Mouse (Mus musculus) heart, adult 2 months (tissue): ENCODE data around the gene Tnnt1. TPM values are rescaled to one million over a fixed set of nuclear protein-coding genes. Genes with fewer than 3 reads are reported as not detected.

Source experiments
- DNase-seq, 2 experiments: peaks; one replicate each; pipeline ENCODE4 v3.0.0; 2021
- H3K27ac ChIP-seq: fragments of 200-600 bp; 2 replicates; pipeline ENCODE4 v1.8.1; 2022
- H3K27me3 ChIP-seq: fragments of 200-500 bp; 2 replicates; pipeline ENCODE4 v1.6.1; 2012; ENCODE audit warnings: mild to moderate bottlenecking, low read length, inconsistent platforms, mixed read lengths; ENCODE audit not compliant: control insufficient read depth, insufficient read depth
- H3K36me3 ChIP-seq: fragments of 200-500 bp; 2 replicates; pipeline ENCODE4 v1.6.1; 2012; ENCODE audit warnings: low read length, inconsistent platforms; ENCODE audit not compliant: control insufficient read depth, insufficient read depth
- H3K4me1 ChIP-seq: fragments of 200-500 bp; 2 replicates; pipeline ENCODE4 v1.6.1; 2011; ENCODE audit warnings: low read length; ENCODE audit not compliant: control insufficient read depth, insufficient read depth
- H3K4me3 ChIP-seq: fragments of 200-600 bp; 2 replicates; pipeline ENCODE4 v1.8.1; 2022
- H3K79me2 ChIP-seq: fragments of 200-500 bp; replicated peaks from 2 replicates; pipeline ENCODE4 v1.6.1; 2012; ENCODE audit warnings: mild to moderate bottlenecking, inconsistent platforms, low read length, moderate library complexity, mixed read lengths; ENCODE audit not compliant: control insufficient read depth, insufficient read depth
- H3K9ac ChIP-seq: fragments of 200-500 bp; 2 replicates; pipeline ENCODE4 v1.6.1; 2012; ENCODE audit warnings: low read depth, mild to moderate bottlenecking, control low read depth, inconsistent platforms, low read length, mixed read lengths
- CTCF ChIP-seq: fragments of 200-600 bp; IDR thresholded peaks from 2 replicates; pipeline ENCODE4 v1.8.1; 2022; ENCODE audit warnings: antibody characterized with exemption, mild to moderate bottlenecking, moderate library complexity
- EP300 ChIP-seq: fragments of 200-500 bp; IDR thresholded peaks from 2 replicates; pipeline ENCODE4 v1.6.1; 2011; ENCODE audit warnings: low read depth, low read length, control low read depth; ENCODE audit not compliant: insufficient read depth
- POLR2A ChIP-seq: fragments of 200-500 bp; IDR thresholded peaks from 2 replicates; pipeline ENCODE4 v1.6.1; 2011; ENCODE audit warnings: mild to moderate bottlenecking, low read depth, low read length, control low read depth; ENCODE audit not compliant: insufficient read depth
- WGBS: fragments of 180-500 bp; shearing (Covaris S2); methylation state at CpG from one replicate; pipeline ENCODE4 v1.1.7; 2018; 5-methylcytosine and 5-hydroxymethylcytosine counted together
- intact Hi-C: fragments of 180-260 bp; cut with DNase I; formaldehyde crosslinking; loops from one replicate; pipeline ENCODE4 v1.15.1; 2025
- polyA plus RNA-seq: library from polyadenylated mRNA; depleted of rRNA; stranded (reverse); fragments of >200 nt; gene quantifications from 2 replicates; pipeline ENCODE4 v1.2.3, GENCODE M21; 2012
- total RNA-seq, 2 experiments: library from RNA; stranded (reverse); gene quantifications; 2 replicates each; pipeline ENCODE4 v1.2.3; 2021

Tnnt1 gene
- total and polyA plus RNA-seq, 3 experiments, result 9.2 to 19.7 (median 15.6) TPM

DNA sequence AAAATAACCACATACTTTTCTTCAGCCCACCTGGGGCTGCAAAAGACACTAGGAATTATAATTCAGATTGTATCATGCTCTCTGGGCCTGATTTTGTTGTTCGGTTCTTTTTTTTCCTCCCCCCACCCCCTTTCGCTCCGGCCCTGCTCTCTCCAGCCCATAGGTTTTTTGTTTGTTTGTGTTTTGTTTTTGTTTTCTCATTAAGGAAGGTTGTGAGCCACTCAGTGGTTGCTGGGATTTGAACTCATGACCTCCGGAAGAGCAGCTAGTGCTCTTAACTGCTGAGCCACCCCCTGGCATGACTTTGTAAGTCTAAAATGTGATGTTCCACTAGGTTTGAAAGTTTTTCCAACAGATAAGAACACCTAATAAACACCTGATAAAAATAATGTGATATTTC lies 13.1 kb downstream of the Tnnt1 start:
- peaks cover 19% of the 10 kb centered on the region for H3K4me1 ChIP-seq
- no peak overlapping the region for H3K9ac ChIP-seq
- H3K4me3 ChIP-seq, result no peak overlapping the region
- 86% methylated on average over 4 of the region's 4 CpGs for WGBS
- H3K27me3 ChIP-seq, result no peaks in the 10 kb centered on the region
- H3K27ac ChIP-seq, result no peak overlapping the region
- no peak for DNase-seq
- TF ChIP-seq POLR2A, result no peak
- no peak for TF ChIP-seq CTCF
- TF ChIP-seq EP300, result no peak
- peaks cover 3% of the 10 kb centered on the region for H3K79me2 ChIP-seq
- intact Hi-C loops, result loop anchor here (5.0 to 10.0 kb wide), 3 partner anchors 56 to 412 kb away; partner anchors contain the start of genes Leng8, Rdh13 and Zfp628
- H3K36me3 ChIP-seq, result peaks cover 6% of the 10 kb centered on the region; the same call in 1 of the 2 replicates

DNA sequence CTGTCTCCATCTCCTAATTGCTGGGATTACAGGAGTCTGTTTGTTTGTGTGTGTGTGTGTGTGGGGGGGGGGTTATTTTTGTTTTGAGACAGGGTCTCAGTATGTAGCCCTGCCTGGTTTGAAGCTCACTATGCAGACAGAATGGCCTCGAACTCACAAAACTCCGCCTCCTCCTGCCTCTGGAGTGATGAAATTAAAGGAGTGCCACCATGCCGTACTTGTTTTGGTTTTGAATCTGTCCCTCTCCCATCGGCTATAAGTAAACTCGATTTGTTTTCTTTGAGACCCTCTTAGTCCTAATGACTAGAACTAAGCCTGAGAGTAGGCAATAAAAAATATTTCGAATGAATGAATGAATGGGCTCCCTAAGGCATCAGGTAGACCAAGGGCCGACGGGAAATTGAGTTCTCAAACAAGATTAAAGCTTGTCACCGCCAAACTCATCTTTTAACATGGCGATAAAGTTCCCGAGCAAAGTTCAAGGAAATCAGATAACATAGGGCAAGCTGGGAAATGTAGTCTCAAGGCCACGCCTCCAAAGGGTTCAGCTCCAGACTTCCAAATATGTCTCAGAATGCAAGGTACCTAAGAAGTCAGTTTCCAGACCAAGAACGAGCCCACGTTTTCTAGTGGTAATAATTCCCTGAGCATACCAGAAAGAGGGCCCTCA lies 13.6 kb downstream of the Tnnt1 start:
- H3K9ac ChIP-seq, result no peak overlapping the region
- intact Hi-C loops, result loop anchor here (5.0 to 10.0 kb wide), 3 partner anchors 55 to 412 kb away; partner anchors contain the start of genes Leng8, Rdh13 and Zfp628
- peaks cover 3% of the 10 kb centered on the region for H3K79me2 ChIP-seq
- peak in 1 of 2 experiments; percentile 44 for DNase-seq
- H3K27ac ChIP-seq, result peak overlapping the region; percentile 97
- peak overlapping the region; percentile 89 for H3K4me3 ChIP-seq
- WGBS, result 14% methylated on average over 14 of the region's 14 CpGs
- TF ChIP-seq CTCF (no peak), EP300 (no peak), POLR2A (no peak)
- H3K27me3 ChIP-seq, result no peaks in the 10 kb centered on the region
- H3K4me1 ChIP-seq, result peaks cover 23% of the 10 kb centered on the region
- H3K36me3 ChIP-seq, result peaks cover 6% of the 10 kb centered on the region; the same call in 1 of the 2 replicates

DNA sequence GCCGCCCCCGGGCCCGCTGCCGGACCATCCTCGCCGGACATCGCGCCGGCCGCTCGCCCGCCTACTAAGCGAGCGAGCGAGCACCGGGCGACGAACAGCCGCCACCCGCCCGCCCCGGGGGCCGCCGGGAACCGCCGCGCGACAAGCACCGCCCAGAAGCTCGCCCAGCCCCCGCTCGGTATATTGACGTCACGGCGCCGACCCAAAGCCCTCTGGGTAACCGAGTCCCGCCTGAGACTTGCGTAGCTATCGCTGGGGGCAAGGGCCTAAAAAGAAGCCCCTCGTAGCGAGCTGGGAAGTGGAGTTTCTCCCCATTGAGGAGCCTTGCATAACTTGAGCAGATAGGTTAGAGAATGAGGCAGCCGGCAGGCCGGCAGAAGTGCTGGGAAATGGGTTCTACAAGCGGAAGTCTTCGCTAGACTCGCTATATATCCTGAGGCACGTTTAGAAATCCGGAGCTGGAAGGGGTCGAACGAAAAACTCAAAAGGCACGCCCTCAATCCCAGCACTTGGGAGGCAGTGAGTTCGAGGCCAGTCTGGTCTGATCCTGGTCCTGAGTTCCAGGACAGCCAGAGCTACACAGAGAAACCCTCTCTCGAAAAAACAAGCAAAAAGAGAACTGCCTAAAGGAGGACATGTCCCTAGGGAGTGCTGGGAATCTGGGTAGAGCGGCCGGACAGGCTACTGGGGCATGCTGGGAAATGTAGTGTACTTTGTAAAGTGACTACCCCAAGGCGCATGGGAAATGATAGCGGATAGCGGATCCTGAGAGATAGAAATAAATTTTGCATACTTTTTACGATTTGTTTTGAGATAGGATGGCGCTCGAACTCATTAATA lies 14.4 kb downstream of the Tnnt1 start, which contains the start of gene Ppp1r12c:
Gene Ppp1r12c (minus strand): TSS at position 123 of the 840 bp plus-strand sequence.
- TF ChIP-seq CTCF (no peak), EP300 (0 out of 2 replicates have a peak, but pooled peaks have one; percentile 7), POLR2A (peak; percentile 69)
- intact Hi-C loops, result loop anchor here (5.0 to 10.0 kb wide), 3 partner anchors 54 to 413 kb away; partner anchors contain the start of genes Leng8, Rdh13 and Zfp628
- Histone ChIP-seq H3K9ac (peak within 1 kb of the TSS; percentile 92), H3K4me1 (peaks cover 27% of the 10 kb centered on the region), H3K79me2 (peaks cover 7% of the 10 kb centered on the region), H3K4me3 (peak within 1 kb of the TSS; percentile 89), H3K27ac (peak within 1 kb of the TSS; percentile 97), H3K27me3 (no peaks in the 10 kb centered on the region), H3K36me3 (peaks cover 6% of the 10 kb centered on the region)
- WGBS, result 1% methylated on average over 62 of the region's 62 CpGs
- DNase-seq, result peak; percentile 97

DNA sequence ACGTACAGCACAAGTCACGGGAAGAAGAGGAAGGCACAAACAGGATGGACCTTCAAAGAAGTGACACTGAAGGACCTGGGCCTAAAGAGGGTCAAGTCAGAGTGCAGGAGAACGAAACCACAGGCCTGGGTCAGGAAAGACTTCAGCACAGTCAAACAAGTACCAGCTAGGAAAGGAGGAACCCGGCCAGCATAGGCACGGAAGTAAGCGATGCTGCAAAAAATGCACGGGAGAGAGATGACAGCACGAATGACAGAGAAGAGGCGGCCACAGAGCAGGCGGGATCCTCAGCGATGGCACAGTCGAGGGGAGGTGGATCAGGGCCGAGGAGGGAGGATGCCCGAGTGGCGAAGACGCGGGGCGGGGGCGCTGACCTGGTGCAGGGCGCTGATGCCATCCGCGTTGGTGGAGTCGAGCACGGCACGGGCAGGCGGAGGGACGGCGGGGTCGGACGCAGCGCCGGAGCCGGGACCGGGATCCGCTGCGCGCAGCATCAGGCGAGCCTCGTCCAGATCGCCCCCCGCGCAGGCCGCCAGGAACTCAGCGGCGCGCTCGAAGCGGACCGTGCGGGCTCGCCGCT lies 15.2 kb downstream of the Tnnt1 start:
- intact Hi-C loops, result loop anchor here (5.0 to 10.0 kb wide), 3 partner anchors 54 to 414 kb away; partner anchors contain the start of genes Leng8, Rdh13 and Zfp628
- 1% methylated on average over 52 of the region's 52 CpGs for WGBS
- peak overlapping the region; percentile 89 for H3K4me3 ChIP-seq
- peak overlapping the region; percentile 92 for H3K9ac ChIP-seq
- peak overlapping the region; percentile 97 for H3K27ac ChIP-seq
- H3K27me3 ChIP-seq, result no peaks in the 10 kb centered on the region
- H3K79me2 ChIP-seq, result peaks cover 7% of the 10 kb centered on the region
- peak; percentile 68 to 73 for DNase-seq
- H3K4me1 ChIP-seq, result peaks cover 29% of the 10 kb centered on the region
- TF ChIP-seq POLR2A, result no peak
- no peak for TF ChIP-seq EP300
- TF ChIP-seq CTCF, result no peak
- peaks cover 6% of the 10 kb centered on the region for H3K36me3 ChIP-seq

DNA sequence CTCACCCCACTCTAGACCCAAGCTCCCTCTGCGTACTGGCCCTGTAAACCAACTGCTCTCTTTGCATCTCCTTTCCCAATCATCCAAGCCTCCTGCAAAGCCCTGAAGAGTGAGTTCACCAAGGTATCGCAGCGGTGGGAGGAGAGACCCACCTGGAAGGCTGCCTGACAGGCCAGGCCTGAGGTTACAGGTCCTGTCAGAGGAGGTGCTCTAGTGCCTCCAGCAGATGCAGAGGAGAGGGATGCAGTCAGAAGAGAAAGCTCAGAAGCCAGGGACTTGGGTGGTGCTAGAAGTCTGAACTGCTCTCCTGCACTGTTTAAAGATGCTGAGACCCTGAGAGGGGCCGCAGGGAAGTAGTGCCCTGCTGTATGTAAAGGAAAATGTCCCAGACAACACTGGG lies 17.1 kb downstream of the Tnnt1 start:
- intact Hi-C loops, result loop anchor here (2.0 to 10.0 kb wide), 2 partner anchors 20 to 1204 kb away; no protein-coding TSS in a partner anchor
- H3K9ac ChIP-seq, result peak overlapping the region; percentile 50

More for the DNA sequence above, 17.1 kb downstream of the Tnnt1 start:
- 44% methylated on average over 4 of the region's 4 CpGs for WGBS
- Histone ChIP-seq H3K27ac (peak overlapping the region; percentile 97), H3K4me1 (peaks cover 28% of the 10 kb centered on the region), H3K79me2 (peaks cover 7% of the 10 kb centered on the region), H3K27me3 (no peaks in the 10 kb centered on the region), H3K4me3 (peak overlapping the region; percentile 18), H3K36me3 (peaks cover 6% of the 10 kb centered on the region)
- DNase-seq, result no peak
- no peak for TF ChIP-seq EP300
- no peak for TF ChIP-seq POLR2A
- TF ChIP-seq CTCF, result no peak
